Mouse (Mus musculus) lung, postnatal 0 days (tissue): ENCODE measurements at regions not wholly inside any gene's neighbourhood (a gene's known extent, or its start where the extent isn't known, plus 50 kb on each side); places are given as distances from the start of the nearest gene placed in this dataset.
A peak's percentile ranks its signal among the peaks of the same experiment; 100 is the strongest.

ENCODE experiments used
- ATAC-seq: fragments of 200-750 bp; cut with Nextera tagmentation; 2 replicates; pipeline ENCODE4 v1.8.0; 2017; ENCODE audit warnings: moderate library complexity
- DNase-seq: peaks from one replicate; pipeline ENCODE4 v3.0.0-alpha.2; 2016; ENCODE audit warnings: low spot score
- H3K27ac ChIP-seq: fragments of 300-500 bp; sonication (generic); 2 replicates; pipeline ENCODE4 v1.5.1; 2014; ENCODE audit warnings: antibody characterized with exemption, mild to moderate bottlenecking, low read length, mixed read lengths
- H3K27me3 ChIP-seq: fragments of 300-500 bp; sonication (generic); replicated peaks from 2 replicates; pipeline ENCODE4 v1.6.1; 2014; ENCODE audit warnings: low read length, mixed read lengths; ENCODE audit not compliant: insufficient read depth
- H3K36me3 ChIP-seq: fragments of 300-500 bp; sonication (generic); 2 replicates; pipeline ENCODE4 v1.6.1; 2014; ENCODE audit warnings: low read length, mixed read lengths; ENCODE audit not compliant: insufficient read depth
- H3K4me1 ChIP-seq: fragments of 300-500 bp; sonication (generic); 2 replicates; pipeline ENCODE4 v1.6.1; 2014; ENCODE audit warnings: antibody characterized with exemption, low read depth, low read length, mixed read lengths; ENCODE audit not compliant: insufficient read depth
- H3K4me2 ChIP-seq: fragments of 300-500 bp; sonication (generic); replicated peaks from 2 replicates; pipeline ENCODE4 v1.6.1; 2014; ENCODE audit warnings: low read depth, mild to moderate bottlenecking, low read length, moderate library complexity, mixed read lengths
- H3K4me3 ChIP-seq: fragments of 300-500 bp; sonication (generic); 2 replicates; pipeline ENCODE4 v1.5.1; 2014; ENCODE audit warnings: low read depth, low read length
- H3K9ac ChIP-seq: fragments of 300-500 bp; sonication (generic); replicated peaks from 2 replicates; pipeline ENCODE4 v1.6.1; 2014; ENCODE audit warnings: low read depth, mild to moderate bottlenecking
- H3K9me3 ChIP-seq: fragments of 300-500 bp; sonication (generic); 2 replicates; pipeline ENCODE4 v1.6.1; 2016; ENCODE audit warnings: low read length, mixed read lengths
- CTCF ChIP-seq: IDR thresholded peaks from 2 replicates; pipeline ENCODE4 v1.5.1; 2016; ENCODE audit warnings: antibody characterized with exemption, mild to moderate bottlenecking
- EP300 ChIP-seq: IDR thresholded peaks from 2 replicates; pipeline ENCODE4 v1.6.1; 2016; ENCODE audit warnings: antibody characterized with exemption, mild to moderate bottlenecking, control low read depth
- WGBS: fragments of 180-500 bp; shearing (Covaris S2); extraction: QIAGEN DNeasy Blood & Tissue Kit; methylation state at CpG from one replicate; pipeline ENCODE4 v1.1.7; 2014; 5-methylcytosine and 5-hydroxymethylcytosine counted together

- H3K27me3 ChIP-seq, result no peaks in the 10 kb centered on the region
- no peaks in the 10 kb centered on the region for H3K9me3 ChIP-seq
- ATAC-seq, result peak; percentile 20; the same call in 1 of the 2 replicates
- 39% methylated on average over 1 of the region's 1 CpGs for WGBS
- H3K4me3 ChIP-seq, result no peak overlapping the region
- TF ChIP-seq CTCF, result no peak
- no peak for TF ChIP-seq EP300
- H3K4me2 ChIP-seq, result no peak overlapping the region
- H3K4me1 ChIP-seq, result peaks cover 10% of the 10 kb centered on the region; the same call in 1 of the 2 replicates
- peak; percentile 58 for DNase-seq
- no peaks in the 10 kb centered on the region for H3K36me3 ChIP-seq
- no peak overlapping the region for H3K9ac ChIP-seq
- H3K27ac ChIP-seq, result no peak overlapping the region
These were observed 238.7 kb upstream of the Fggy start for GRCm38 (mm10) chr4:95318561-95318960.

- Histone ChIP-seq H3K4me3 (no peak overlapping the region), H3K27me3 (no peaks in the 10 kb centered on the region), H3K4me1 (peaks cover 10% of the 10 kb centered on the region; the same call in 1 of the 2 replicates), H3K9ac (no peak overlapping the region), H3K4me2 (no peak overlapping the region), H3K27ac (0 out of 2 replicates have a peak overlapping the region, but pooled peaks have one; percentile 12), H3K36me3 (no peaks in the 10 kb centered on the region), H3K9me3 (no peaks in the 10 kb centered on the region)
- ATAC-seq, result no peak
- 33% methylated on average over 6 of the region's 6 CpGs for WGBS
- no peak for TF ChIP-seq EP300
- TF ChIP-seq CTCF, result no peak
- DNase-seq, result peak; percentile 18
These were observed 238.3 kb upstream of the Fggy start for GRCm38 (mm10) chr4:95319036-95319435.

GRCm38 (mm10) chr4:95325861-95326260, 231.4 kb upstream of the Fggy start:
- ATAC-seq, result no peak
- no peak for TF ChIP-seq EP300
- no peak for TF ChIP-seq CTCF
- H3K9me3 ChIP-seq, result peaks cover 2% of the 10 kb centered on the region; the same call in 1 of the 2 replicates
- no peaks in the 10 kb centered on the region for H3K36me3 ChIP-seq
- no peaks in the 10 kb centered on the region for H3K27me3 ChIP-seq
- no peak overlapping the region for H3K4me2 ChIP-seq
- H3K9ac ChIP-seq, result no peak overlapping the region
- H3K27ac ChIP-seq, result no peak overlapping the region
- DNase-seq, result no peak
- no peak overlapping the region for H3K4me3 ChIP-seq
- no peaks in the 10 kb centered on the region for H3K4me1 ChIP-seq
- 64% methylated on average over 1 of the region's 1 CpGs for WGBS

- Histone ChIP-seq H3K27me3 (no peaks in the 10 kb centered on the region), H3K36me3 (no peaks in the 10 kb centered on the region), H3K27ac (no peak overlapping the region), H3K9ac (no peak overlapping the region), H3K9me3 (no peaks in the 10 kb centered on the region), H3K4me2 (no peak overlapping the region), H3K4me3 (no peak overlapping the region), H3K4me1 (no peaks in the 10 kb centered on the region)
- ATAC-seq, result no peak
- 87% methylated on average over 2 of the region's 2 CpGs for WGBS
- TF ChIP-seq EP300, result no peak
- TF ChIP-seq CTCF, result no peak
- no peak for DNase-seq
These were observed 217.5 kb upstream of the Fggy start for GRCm38 (mm10) chr4:95339822-95340221.

GRCm38 (mm10) chr4:95340926-95341325, 216.4 kb upstream of the Fggy start:
- WGBS, result 56% methylated on average over 3 of the region's 3 CpGs
- no peak overlapping the region for H3K27ac ChIP-seq
- no peak overlapping the region for H3K9ac ChIP-seq
- no peak overlapping the region for H3K4me2 ChIP-seq
- no peaks in the 10 kb centered on the region for H3K27me3 ChIP-seq
- ATAC-seq (no peak), DNase-seq (peak; percentile 38)
- no peaks in the 10 kb centered on the region for H3K4me1 ChIP-seq
- H3K4me3 ChIP-seq, result no peak overlapping the region
- no peaks in the 10 kb centered on the region for H3K36me3 ChIP-seq
- TF ChIP-seq EP300, result no peak
- no peak for TF ChIP-seq CTCF
- no peaks in the 10 kb centered on the region for H3K9me3 ChIP-seq

DNA sequence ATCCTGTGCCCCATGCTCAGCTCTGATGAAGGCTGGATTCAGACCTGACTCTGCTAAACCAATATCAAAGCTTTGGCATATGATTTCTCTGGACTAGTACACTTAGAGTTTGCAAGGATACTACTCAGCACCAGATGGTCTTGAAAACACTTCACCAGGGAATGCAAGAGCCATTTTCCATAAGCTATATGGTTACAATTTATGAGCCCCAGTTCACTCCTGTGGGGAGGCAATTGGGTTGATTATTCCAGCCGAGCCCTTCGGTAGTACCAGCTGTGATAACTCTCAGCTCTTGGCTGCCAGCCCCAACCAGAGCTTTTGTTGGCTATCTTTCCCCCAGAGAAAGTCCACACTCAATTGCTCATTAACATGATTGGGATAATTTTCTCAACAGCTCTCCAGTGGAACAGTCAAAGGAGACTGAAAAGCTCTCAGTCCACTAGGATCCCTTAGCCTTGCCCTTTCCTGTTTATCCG, 210.5 kb upstream of the Fggy start:
- no peak overlapping the region; the same call in 1 of the 2 replicates for H3K27ac ChIP-seq
- no peaks in the 10 kb centered on the region for H3K9me3 ChIP-seq
- no peaks in the 10 kb centered on the region for H3K27me3 ChIP-seq
- peak; percentile 56; the same call in 1 of the 2 replicates for ATAC-seq
- 30% methylated on average over 3 of the region's 3 CpGs for WGBS
- DNase-seq, result peak; percentile 18
- no peaks in the 10 kb centered on the region for H3K36me3 ChIP-seq
- no peak for TF ChIP-seq CTCF
- no peak for TF ChIP-seq EP300
- no peak overlapping the region for H3K4me2 ChIP-seq
- no peak overlapping the region for H3K9ac ChIP-seq
- H3K4me3 ChIP-seq, result no peak overlapping the region
- H3K4me1 ChIP-seq, result peaks cover 4% of the 10 kb centered on the region; the same call in 1 of the 2 replicates
